Mouse (Mus musculus): ENCODE results near the gene 1700069L16Rik.

DNA sequence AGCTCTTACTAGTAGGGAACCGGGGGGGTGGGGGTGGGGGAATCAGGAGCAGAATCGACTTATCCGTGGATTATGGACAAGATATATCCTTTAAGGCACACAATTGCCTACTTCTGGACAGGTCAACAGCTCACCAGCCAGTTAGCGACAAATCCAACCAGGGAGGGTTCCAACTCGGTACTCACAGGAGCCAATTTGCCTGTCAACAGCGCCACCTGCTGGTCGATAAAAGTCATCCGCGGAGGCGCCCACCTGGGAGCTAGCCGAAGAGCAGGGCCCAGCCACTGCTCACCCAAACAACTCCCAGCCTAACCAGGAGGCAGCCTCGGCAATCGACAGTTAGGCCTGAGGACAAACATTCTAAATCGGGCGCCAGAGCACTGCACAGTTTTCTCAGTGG lies at the start of gene 1700069L16Rik:
- TF ChIP-seq GATA1 (IDR thresholded peaks at IDR 0.05; ENCODE audit: low read length) (no peak), TAL1 (IDR thresholded peaks at IDR 0.05; ENCODE audit: low read length) (no peak)

Measured in erythroblast, embryonic 14.5 days (primary cell).